Mouse (Mus musculus): Measurements from ENCODE around the gene Gm17545. TPM values are rescaled to one million over a fixed set of nuclear protein-coding genes. Genes with fewer than 3 reads are reported as not detected.
A peak's percentile ranks its signal among the peaks of the same experiment; 100 is the strongest.
"Not testable (repeated sequence)": the region's sequence is repeated elsewhere in the genome, so short reads cannot be mapped to it uniquely, and the experiment has no call there.

Gene Gm17545
- total RNA-seq (2018; cell fraction: chromatin; rRNA removed) = not detected
- not detected for total RNA-seq (2018; cell fraction: cytosol; rRNA removed)
- total RNA-seq (2018; cell fraction: nucleus; rRNA removed) = not detected
- not detected in 3 replicates for polyA plus RNA-seq (2018)

GRCm38 (mm10) chr9:22453990-22454389 lies at the start of gene Gm17545:
Gene Gm17545 (plus strand): TSS chr9:22454290.
- H3K27ac ChIP-seq; H3K79me2 ChIP-seq (ENCODE audit: inconsistent target); H3K4me3 ChIP-seq (ENCODE audit: inconsistent target): not testable (repeated sequence)
- H3K36me3 ChIP-seq (ENCODE audit: inconsistent target) = peaks cover 78% of the 10 kb centered on the region
- WGBS (ENCODE audit: missing documents) = 92% methylated on average over 8 of the region's 8 CpGs

DNA sequence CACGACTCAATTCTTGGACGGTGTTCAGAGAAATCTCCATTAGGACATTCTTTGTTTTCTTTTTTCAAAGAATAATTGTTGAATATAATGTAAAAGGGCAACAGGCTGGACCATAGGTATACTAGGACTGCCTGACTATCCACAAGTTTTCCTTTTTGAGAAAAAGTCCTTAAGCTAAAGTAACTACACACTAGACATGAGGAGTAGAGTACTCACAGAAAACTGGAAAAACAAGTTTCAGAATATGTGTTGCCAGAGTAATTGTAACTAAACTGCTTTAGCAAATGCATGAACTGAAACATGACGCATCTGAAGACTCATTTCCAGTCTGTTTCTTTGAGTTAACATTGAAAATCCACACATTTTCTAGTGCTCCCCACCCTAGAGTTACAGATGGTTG lies 48.7 kb upstream of the Gm17545 start:
- Histone ChIP-seq H3K79me2 (ENCODE audit: inconsistent target) (no peaks in the 10 kb centered on the region), H3K27ac (no peak overlapping the region), H3K36me3 (ENCODE audit: inconsistent target) (no peaks in the 10 kb centered on the region), H3K4me3 (ENCODE audit: inconsistent target) (no peak overlapping the region)
- WGBS (ENCODE audit: missing documents) = 86% methylated on average over 3 of the region's 3 CpGs

GRCm38 (mm10) chr9:22407633-22408032 lies 46.5 kb upstream of the Gm17545 start:
- H3K27ac ChIP-seq; H3K36me3 ChIP-seq (ENCODE audit: inconsistent target); H3K79me2 ChIP-seq (ENCODE audit: inconsistent target); H3K4me3 ChIP-seq (ENCODE audit: inconsistent target): not testable (repeated sequence)
- 100% methylated on average over 2 of the region's 4 CpGs for WGBS (ENCODE audit: missing documents)

DNA sequence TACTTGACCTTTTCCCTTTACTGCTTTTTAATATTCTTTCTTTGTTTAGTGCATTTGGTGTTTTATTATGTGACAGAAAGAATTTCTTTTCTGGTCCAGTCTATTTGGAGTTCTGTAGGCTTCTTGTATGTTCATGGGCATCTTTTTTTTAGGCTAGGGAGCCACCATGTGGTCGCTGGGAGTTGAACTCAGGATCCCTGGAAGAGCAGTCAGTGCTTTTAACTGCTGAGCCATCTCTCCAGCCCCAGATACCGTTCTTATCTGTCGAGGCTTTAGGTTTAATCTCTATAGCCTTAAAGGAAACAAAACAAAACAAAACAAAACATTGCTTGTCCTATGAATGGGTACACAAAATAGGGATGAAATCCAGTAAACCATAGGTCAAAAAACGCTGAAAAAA lies 45.7 kb upstream of the Gm17545 start:
- not testable (repeated sequence) for H3K27ac ChIP-seq; H3K79me2 ChIP-seq (ENCODE audit: inconsistent target); H3K4me3 ChIP-seq (ENCODE audit: inconsistent target); H3K36me3 ChIP-seq (ENCODE audit: inconsistent target)
- 41% methylated on average over 4 of the region's 4 CpGs for WGBS (ENCODE audit: missing documents)

GRCm38 (mm10) chr9:22409501-22409900 lies 44.6 kb upstream of the Gm17545 start:
- WGBS (ENCODE audit: missing documents) = 88% methylated on average over 7 of the region's 7 CpGs
- H3K36me3 ChIP-seq (ENCODE audit: inconsistent target) = no peaks in the 10 kb centered on the region

GRCm38 (mm10) chr9:22411002-22411857 lies 42.9 kb upstream of the Gm17545 start, which contains the start of gene 9530077C05Rik:
Gene 9530077C05Rik (plus strand): TSS chr9:22411513.
- H3K27ac ChIP-seq = no peak within 1 kb of the TSS
- no peaks in the 10 kb centered on the region for H3K79me2 ChIP-seq (ENCODE audit: inconsistent target)
- H3K36me3 ChIP-seq (ENCODE audit: inconsistent target) = no peaks in the 10 kb centered on the region
- H3K4me3 ChIP-seq (ENCODE audit: inconsistent target) = peak within 1 kb of the TSS; percentile 24
- 2% methylated on average over 43 of the region's 43 CpGs for WGBS (ENCODE audit: missing documents)

More at GRCm38 (mm10) chr9:22409501-22409900, 44.6 kb upstream of the Gm17545 start:
- H3K79me2 ChIP-seq (ENCODE audit: inconsistent target) = no peaks in the 10 kb centered on the region
- no peak overlapping the region for H3K27ac ChIP-seq
- no peak overlapping the region for H3K4me3 ChIP-seq (ENCODE audit: inconsistent target)

DNA sequence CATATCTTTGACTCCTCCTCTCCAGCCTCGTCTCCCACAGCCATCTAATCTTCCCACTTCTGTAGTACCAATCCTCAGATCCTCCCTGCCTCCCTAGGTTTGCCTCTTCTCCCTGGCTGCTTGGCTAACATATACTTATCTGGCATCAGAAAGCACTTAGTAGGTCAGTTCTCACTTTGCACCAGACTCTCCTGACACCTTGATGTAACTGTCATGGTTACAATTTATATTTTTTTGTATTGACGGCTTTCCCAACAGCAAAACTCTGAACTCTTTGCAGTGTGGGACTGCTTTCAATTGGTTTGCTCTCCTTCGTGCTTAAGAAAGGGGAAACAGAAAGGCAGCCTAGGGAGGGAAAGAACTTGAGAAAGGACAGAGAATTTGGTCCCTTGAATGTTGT lies 37.9 kb upstream of the Gm17545 start:
- WGBS (ENCODE audit: missing documents) = 76% methylated on average over 3 of the region's 3 CpGs
- no peaks in the 10 kb centered on the region for H3K79me2 ChIP-seq (ENCODE audit: inconsistent target)
- H3K27ac ChIP-seq = no peak overlapping the region
- H3K36me3 ChIP-seq (ENCODE audit: inconsistent target) = no peaks in the 10 kb centered on the region
- H3K4me3 ChIP-seq (ENCODE audit: inconsistent target) = no peak overlapping the region

- Histone ChIP-seq H3K27ac (no peak overlapping the region), H3K4me3 (ENCODE audit: inconsistent target) (no peak overlapping the region), H3K79me2 (ENCODE audit: inconsistent target) (no peaks in the 10 kb centered on the region), H3K36me3 (ENCODE audit: inconsistent target) (no peaks in the 10 kb centered on the region)
- 89% methylated on average over 6 of the region's 6 CpGs for WGBS (ENCODE audit: missing documents)
These were observed 36.5 kb upstream of the Gm17545 start for GRCm38 (mm10) chr9:22417547-22417946.

GRCm38 (mm10) chr9:22419877-22420276 lies 34.2 kb upstream of the Gm17545 start:
- Histone ChIP-seq H3K4me3 (ENCODE audit: inconsistent target) (no peak overlapping the region), H3K27ac (no peak overlapping the region), H3K79me2 (ENCODE audit: inconsistent target) (no peaks in the 10 kb centered on the region), H3K36me3 (ENCODE audit: inconsistent target) (no peaks in the 10 kb centered on the region)
- WGBS (ENCODE audit: missing documents) = 97% methylated on average over 3 of the region's 3 CpGs

DNA sequence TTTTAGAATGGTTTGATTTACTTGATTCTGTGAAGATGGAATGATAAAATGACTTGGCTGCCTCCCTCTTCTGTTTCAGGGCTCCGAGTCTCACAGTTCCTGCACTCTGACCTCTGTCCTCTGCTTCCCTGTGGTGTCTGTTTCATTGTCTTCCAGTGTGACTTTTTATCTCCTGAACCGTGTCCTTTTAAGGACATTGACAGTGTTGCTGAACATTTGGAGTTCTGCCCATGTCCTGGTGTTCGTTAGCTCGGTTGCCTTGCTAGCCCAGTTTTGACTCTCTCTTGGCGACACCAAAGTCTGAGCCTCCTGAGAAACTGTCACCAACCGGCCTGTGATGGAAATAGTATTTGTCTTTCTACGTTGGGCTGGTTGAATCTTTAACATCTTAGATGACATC lies 33.6 kb upstream of the Gm17545 start:
- Histone ChIP-seq H3K79me2 (ENCODE audit: inconsistent target) (no peaks in the 10 kb centered on the region), H3K27ac (no peak overlapping the region), H3K4me3 (ENCODE audit: inconsistent target) (no peak overlapping the region), H3K36me3 (ENCODE audit: inconsistent target) (no peaks in the 10 kb centered on the region)
- 91% methylated on average over 6 of the region's 7 CpGs for WGBS (ENCODE audit: missing documents)

DNA sequence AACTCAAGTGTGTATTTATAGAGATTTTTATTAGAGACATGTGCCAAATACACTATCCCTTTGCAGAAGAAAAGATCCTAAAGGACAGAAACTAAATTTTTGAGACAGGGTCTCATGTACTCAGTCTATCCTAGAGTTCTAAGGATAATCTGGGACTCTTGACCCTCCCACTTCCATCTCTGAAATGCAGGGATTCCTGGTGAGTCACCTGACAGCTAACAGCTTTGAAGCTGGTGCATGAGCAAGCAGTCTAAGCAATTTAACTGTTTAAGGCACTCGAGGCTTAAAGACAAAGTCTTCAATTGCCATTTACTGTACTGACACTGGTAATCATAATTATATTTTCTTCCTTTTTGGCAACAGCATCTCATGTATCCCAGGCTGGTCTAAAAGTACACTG lies 31.5 kb upstream of the Gm17545 start:
- 92% methylated on average over 1 of the region's 1 CpGs for WGBS (ENCODE audit: missing documents)
- Histone ChIP-seq H3K4me3 (ENCODE audit: inconsistent target) (no peak overlapping the region), H3K27ac (no peak overlapping the region), H3K36me3 (ENCODE audit: inconsistent target) (no peaks in the 10 kb centered on the region), H3K79me2 (ENCODE audit: inconsistent target) (no peaks in the 10 kb centered on the region)

- no peak overlapping the region for H3K4me3 ChIP-seq (ENCODE audit: inconsistent target)
- H3K79me2 ChIP-seq (ENCODE audit: inconsistent target) = no peaks in the 10 kb centered on the region
- H3K36me3 ChIP-seq (ENCODE audit: inconsistent target) = no peaks in the 10 kb centered on the region
- WGBS (ENCODE audit: missing documents) = 75% methylated on average over 1 of the region's 1 CpGs
- H3K27ac ChIP-seq = no peak overlapping the region
These were observed 30.6 kb upstream of the Gm17545 start for GRCm38 (mm10) chr9:22423507-22423906.

DNA sequence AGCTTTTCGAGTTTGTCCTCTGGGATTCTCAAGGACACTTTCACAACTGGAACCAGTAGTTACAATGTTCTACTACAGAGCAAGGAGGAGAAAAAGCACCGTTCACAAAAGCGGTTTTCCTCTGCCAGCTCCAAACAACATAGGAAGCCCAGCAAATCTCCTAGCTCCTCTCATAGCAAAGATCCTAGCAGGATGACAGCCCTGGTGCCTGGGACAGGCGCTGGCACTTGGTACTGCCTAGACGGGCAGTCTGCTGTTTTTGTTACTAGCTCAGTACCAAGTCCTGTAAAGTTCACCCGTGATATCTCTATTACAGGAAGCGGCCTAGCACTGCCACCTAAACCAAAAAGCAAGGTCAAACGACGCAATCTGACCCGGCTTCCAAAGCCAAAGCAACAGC lies 29.9 kb upstream of the Gm17545 start:
- no peaks in the 10 kb centered on the region for H3K36me3 ChIP-seq (ENCODE audit: inconsistent target)
- H3K79me2 ChIP-seq (ENCODE audit: inconsistent target) = no peaks in the 10 kb centered on the region
- WGBS (ENCODE audit: missing documents) = 82% methylated on average over 10 of the region's 10 CpGs
- no peak overlapping the region for H3K4me3 ChIP-seq (ENCODE audit: inconsistent target)
- H3K27ac ChIP-seq = no peak overlapping the region

- WGBS (ENCODE audit: missing documents) = 95% methylated on average over 4 of the region's 4 CpGs
- Histone ChIP-seq H3K36me3 (ENCODE audit: inconsistent target) (no peaks in the 10 kb centered on the region), H3K4me3 (ENCODE audit: inconsistent target) (no peak overlapping the region), H3K27ac (no peak overlapping the region), H3K79me2 (ENCODE audit: inconsistent target) (no peaks in the 10 kb centered on the region)
These were observed 29.4 kb upstream of the Gm17545 start for GRCm38 (mm10) chr9:22424719-22425118.

GRCm38 (mm10) chr9:22428028-22428665 lies 25.9 kb upstream of the Gm17545 start:
- H3K4me3 ChIP-seq (ENCODE audit: inconsistent target) = no peak overlapping the region
- H3K79me2 ChIP-seq (ENCODE audit: inconsistent target) = no peaks in the 10 kb centered on the region
- H3K36me3 ChIP-seq (ENCODE audit: inconsistent target) = no peaks in the 10 kb centered on the region
- 55% methylated on average over 4 of the region's 4 CpGs for WGBS (ENCODE audit: missing documents)
- H3K27ac ChIP-seq = no peak overlapping the region
